ENCODE assay signal across 8 mouse cellular contexts in the genomic region with DNA sequence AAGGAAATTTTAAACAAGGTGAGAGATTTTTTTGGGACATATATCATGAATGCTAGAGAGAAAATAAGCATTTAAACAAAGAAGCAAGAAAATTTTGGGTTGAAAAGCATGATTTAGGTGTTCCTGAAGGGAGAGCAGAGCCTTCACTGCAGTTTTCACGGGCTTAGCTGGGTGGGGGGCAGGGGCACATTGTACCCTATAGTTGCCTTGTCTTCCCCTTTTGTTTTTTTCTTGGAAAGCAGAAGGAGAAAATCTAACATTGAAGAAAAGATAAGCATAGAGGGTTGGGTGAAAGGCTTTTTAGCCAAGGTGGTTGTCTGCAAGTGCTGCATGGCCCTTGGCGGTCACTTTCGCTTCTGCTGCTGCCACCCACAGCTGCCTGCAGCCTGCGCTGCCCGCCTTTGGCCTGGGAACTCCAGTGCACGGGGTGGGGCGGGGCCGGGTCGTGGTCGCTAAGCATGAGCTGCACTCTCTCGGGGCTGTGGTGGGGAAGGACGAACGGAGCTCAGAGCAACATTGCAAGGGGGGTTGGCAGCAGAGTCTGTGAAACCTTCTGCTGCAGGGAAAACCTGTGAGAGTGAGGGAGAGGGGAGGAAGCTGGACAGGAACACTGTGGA. TPM values are rescaled to one million over a fixed set of nuclear protein-coding genes. Genes with fewer than 3 reads are reported as not detected.
DNase-seq lines count a peak whose midpoint lies in the region; ATAC-seq lines count a peak whose summit lies in the region.
"Had no signal": no experiment of that assay in that cellular context is flagged by ENCODE, and none has a peak within 500 bp of the region (broad histone marks: within the 10 kb centered on the region; RNA-seq: fewer than 3 reads in every experiment).

No protein-coding gene starts in this region.

- H3K4me1 ChIP-seq in forebrain, embryonic 14.5 days (ENCODE audit: control insufficient read depth, insufficient read depth, low read length): no peaks in the 10 kb centered on the region
- peaks cover 5% of the 10 kb centered on the region; the same call in 1 of the 2 replicates for H3K4me1 ChIP-seq in hindbrain, embryonic 15.5 days (replicated peaks)
- peaks cover 11% of the 10 kb centered on the region for H3K4me1 ChIP-seq in liver, embryonic 12.5 days
- peaks cover 7% of the 10 kb centered on the region; the same call in 1 of the 2 replicates for H3K4me1 ChIP-seq in stomach, embryonic 16.5 days (ENCODE audit: control insufficient read depth, insufficient read depth, low read length)

- DNase-seq in CD8-positive naive resting alpha-beta T cell, adult 2 months (ENCODE audit: low read depth in 2 of 2, low spot score in 2 of 2): peak; percentile 7 to 10
- peak; percentile 16 to 38 for DNase-seq in adrenal gland, adult 18-20 months (ENCODE audit: low spot score in 2 of 2)
- DNase-seq in forebrain, embryonic 14.5 days (ENCODE audit: low spot score): peak; percentile 52

- WGBS in forebrain, embryonic 14.5 days: 3% methylated on average over 13 of the region's 13 CpGs
- under 1% methylated on average over 13 of the region's 13 CpGs for WGBS in hindbrain, embryonic 15.5 days
- 1% methylated on average over 13 of the region's 13 CpGs for WGBS in liver, embryonic 12.5 days (ENCODE audit: insufficient replicate concordance)
- WGBS in stomach, embryonic 16.5 days: 3% methylated on average over 13 of the region's 13 CpGs

- no peaks in the 10 kb centered on the region for H3K36me3 ChIP-seq in forebrain, embryonic 14.5 days (ENCODE audit: control insufficient read depth, insufficient read depth, low read length)
- H3K36me3 ChIP-seq in hindbrain, embryonic 15.5 days: no peaks in the 10 kb centered on the region
- no peaks in the 10 kb centered on the region for H3K36me3 ChIP-seq in liver, embryonic 12.5 days
- no peaks in the 10 kb centered on the region for H3K36me3 ChIP-seq in stomach, embryonic 16.5 days (ENCODE audit: control insufficient read depth, insufficient read depth, low read length)

- H3K4me2 ChIP-seq in forebrain, embryonic 14.5 days (ENCODE audit: low read length): peak overlapping the region; percentile 55
- peak overlapping the region; percentile 70 for H3K4me2 ChIP-seq in hindbrain, embryonic 15.5 days
- H3K4me2 ChIP-seq in liver, embryonic 12.5 days: peak overlapping the region; percentile 75
- H3K4me2 ChIP-seq in stomach, embryonic 16.5 days (ENCODE audit: low read depth, low read length): peak overlapping the region; percentile 68

- H3K4me3 ChIP-seq in forebrain, embryonic 14.5 days (ENCODE audit: low read depth, low read length): peak overlapping the region; percentile 32
- H3K4me3 ChIP-seq in hindbrain, embryonic 15.5 days: peak overlapping the region; percentile 45
- H3K4me3 ChIP-seq in liver, embryonic 12.5 days: peak overlapping the region; percentile 57
- peak overlapping the region; percentile 48 for H3K4me3 ChIP-seq in stomach, embryonic 16.5 days (replicated peaks; ENCODE audit: low read length)

- H3K27me3 ChIP-seq in forebrain, embryonic 14.5 days (replicated peaks; ENCODE audit: control insufficient read depth, insufficient read depth, low read length): no peaks in the 10 kb centered on the region
- H3K27me3 ChIP-seq in hindbrain, embryonic 15.5 days: no peaks in the 10 kb centered on the region
- H3K27me3 ChIP-seq in liver, embryonic 12.5 days (replicated peaks): no peaks in the 10 kb centered on the region
- H3K27me3 ChIP-seq in stomach, embryonic 16.5 days (ENCODE audit: control insufficient read depth, insufficient read depth, low read length): no peaks in the 10 kb centered on the region

- no peak overlapping the region for H3K27ac ChIP-seq in forebrain, embryonic 14.5 days (ENCODE audit: low read depth, low read length)
- H3K27ac ChIP-seq in hindbrain, embryonic 15.5 days (replicated peaks): peak overlapping the region; percentile 64
- H3K27ac ChIP-seq in liver, embryonic 12.5 days: 0 out of 2 replicates have a peak overlapping the region, but pooled peaks have one; percentile 36
- no peak overlapping the region for H3K27ac ChIP-seq in stomach, embryonic 16.5 days (ENCODE audit: low read length)

- peak; percentile 89 for ATAC-seq in forebrain, embryonic 14.5 days
- peak; percentile 92 for ATAC-seq in hindbrain, embryonic 15.5 days (ENCODE audit: low FRiP score, low read depth)
- ATAC-seq in liver, embryonic 12.5 days: peak; percentile 90
- ATAC-seq in monocyte, adult 5-6 weeks (replicated peaks; ENCODE audit: insufficient number of reproducible peaks, low FRiP score, low TSS enrichment, poor library complexity, severe bottlenecking): peak; percentile 75
- ATAC-seq in stomach, embryonic 16.5 days (ENCODE audit: insufficient read depth, low FRiP score): peak; percentile 94

- no peaks in the 10 kb centered on the region for H3K9me3 ChIP-seq in forebrain, embryonic 14.5 days (replicated peaks; ENCODE audit: control insufficient read depth, low read length)
- no peaks in the 10 kb centered on the region for H3K9me3 ChIP-seq in hindbrain, embryonic 15.5 days
- no peaks in the 10 kb centered on the region for H3K9me3 ChIP-seq in liver, embryonic 12.5 days (replicated peaks)
- no peaks in the 10 kb centered on the region for H3K9me3 ChIP-seq in stomach, embryonic 16.5 days (replicated peaks; ENCODE audit: control insufficient read depth, low read length)

- H3K9ac ChIP-seq in forebrain, embryonic 14.5 days (ENCODE audit: low read length): peak overlapping the region; percentile 61
- H3K9ac ChIP-seq in hindbrain, embryonic 15.5 days: peak overlapping the region; percentile 50
- H3K9ac ChIP-seq in liver, embryonic 12.5 days: peak overlapping the region; percentile 64
- H3K9ac ChIP-seq in stomach, embryonic 16.5 days (ENCODE audit: low read length): peak overlapping the region; percentile 66

RNA-seq across cellular contexts. Expression of a gene that starts 3.3 kb away (rescaled TPM):
- under 1 TPM in 1 of 2 experiments, not detected in 1; 0.16 TPM for total RNA-seq in adrenal gland, adult 18-20 months (2021)
- 0.15 and 0.26 TPM in 2 replicates for polyA plus RNA-seq in forebrain, embryonic 14.5 days (2014; fragmentation: Nextera tagmentation; extraction: Ambion mirVana)
- 0.34 and 0.51 TPM in 2 replicates for polyA plus RNA-seq in hindbrain, embryonic 15.5 days (2015; fragmentation: Nextera tagmentation; extraction: Ambion mirVana)
- 0.38 and 0.50 TPM in 2 replicates for polyA plus RNA-seq in liver, embryonic 12.5 days (2016; fragmentation: Nextera tagmentation; extraction: Ambion mirVana)
- 14.0 to 119 TPM (median 27.1 TPM) in 3 replicates for total RNA-seq in monocyte, adult 5-6 weeks (2017)
- 0.27 and 0.48 TPM in 2 replicates for polyA plus RNA-seq in stomach, embryonic 16.5 days (2015; fragmentation: Nextera tagmentation; extraction: Ambion mirVana)
- total RNA-seq: left cerebral cortex, postnatal 36 days had no signal

RNA-seq across cellular contexts. Expression of a gene that starts 51.7 kb away (rescaled TPM):
- not detected for total RNA-seq in adrenal gland, adult 18-20 months (2021)
- not detected in 2 replicates for polyA plus RNA-seq in forebrain, embryonic 14.5 days (2014; fragmentation: Nextera tagmentation; extraction: Ambion mirVana)
- polyA plus RNA-seq in hindbrain, embryonic 15.5 days (2015; fragmentation: Nextera tagmentation; extraction: Ambion mirVana): not detected in 2 replicates
- not detected in 2 replicates for polyA plus RNA-seq in liver, embryonic 12.5 days (2016; fragmentation: Nextera tagmentation; extraction: Ambion mirVana)
- total RNA-seq in monocyte, adult 5-6 weeks (2017): 0.29 TPM in 1 of 3 replicates, not detected in the others
- 2.0 and 2.4 TPM in 2 replicates for polyA plus RNA-seq in stomach, embryonic 16.5 days (2015; fragmentation: Nextera tagmentation; extraction: Ambion mirVana)
- total RNA-seq: left cerebral cortex, postnatal 36 days had no signal

Comparison
In these comparisons a context has a peak if more than half of its experiments do, and no peak if none do; other contexts are left out.
1. H3K27ac ChIP-seq: peak in hindbrain, embryonic 15.5 days (single experiment) and liver, embryonic 12.5 days (single experiment); none in forebrain, embryonic 14.5 days (single experiment) and stomach, embryonic 16.5 days (single experiment).
2. Peak in every context shown above with its lines, with median percentiles within 50 percentile points of each other: DNase-seq, ATAC-seq, H3K4me2 ChIP-seq, H3K4me3 ChIP-seq and H3K9ac ChIP-seq.